Mouse (Mus musculus) neural tube, embryonic 13.5 days (tissue): ENCODE data around the gene Gm5431. TPM values are rescaled to one million over a fixed set of nuclear protein-coding genes. Genes with fewer than 3 reads are reported as not detected.
"Not testable (repeated sequence)": the region's sequence is repeated elsewhere in the genome, so short reads cannot be mapped to it uniquely, and the experiment has no call there.

Experiments used
- ATAC-seq: fragments of 200-750 bp; cut with Nextera tagmentation; 2 replicates; pipeline ENCODE4 v1.8.0; 2017; ENCODE audit warnings: low read depth, mild to moderate bottlenecking, moderate TSS enrichment, moderate library complexity
- H3K27ac ChIP-seq: fragments of 300-500 bp; sonication (generic); replicated peaks from 2 replicates; pipeline ENCODE4 v1.5.1; 2015; ENCODE audit warnings: moderate library complexity, mild to moderate bottlenecking, inconsistent platforms
- H3K27me3 ChIP-seq: fragments of 300-500 bp; sonication (generic); 2 replicates; pipeline ENCODE4 v1.6.1; 2015; ENCODE audit warnings: mild to moderate bottlenecking, inconsistent platforms
- H3K36me3 ChIP-seq: fragments of 300-500 bp; sonication (generic); 2 replicates; pipeline ENCODE4 v1.6.1; 2015; ENCODE audit warnings: mild to moderate bottlenecking, inconsistent platforms
- H3K4me1 ChIP-seq: fragments of 300-500 bp; sonication (generic); replicated peaks from 2 replicates; pipeline ENCODE4 v1.6.1; 2015; ENCODE audit warnings: inconsistent platforms
- H3K4me2 ChIP-seq: fragments of 300-500 bp; sonication (generic); 2 replicates; pipeline ENCODE4 v1.6.1; 2015; ENCODE audit warnings: inconsistent platforms, mild to moderate bottlenecking, moderate library complexity
- H3K4me3 ChIP-seq: fragments of 300-500 bp; sonication (generic); 2 replicates; pipeline ENCODE4 v1.5.1; 2015; ENCODE audit warnings: mild to moderate bottlenecking, inconsistent platforms
- H3K9ac ChIP-seq: fragments of 300-500 bp; sonication (generic); 2 replicates; pipeline ENCODE4 v1.6.1; 2015; ENCODE audit warnings: moderate library complexity, mild to moderate bottlenecking, inconsistent platforms
- H3K9me3 ChIP-seq: fragments of 300-500 bp; sonication (generic); 2 replicates; pipeline ENCODE4 v1.6.1; 2016; ENCODE audit warnings: inconsistent platforms
- WGBS: fragments of 180-500 bp; shearing (Covaris S2); methylation state at CpG from one replicate; pipeline ENCODE4 v1.1.7; 2015; 5-methylcytosine and 5-hydroxymethylcytosine counted together
- polyA plus RNA-seq: library from polyadenylated mRNA; unstranded; fragments of >200 nt; fragmentation: Nextera tagmentation; extraction: Ambion mirVana; gene quantifications from 2 replicates; pipeline ENCODE4 v1.2.1, GENCODE M21; 2015

Gene Gm5431
- polyA plus RNA-seq, 1 experiment from 2014 or later = 0.18 TPM

DNA sequence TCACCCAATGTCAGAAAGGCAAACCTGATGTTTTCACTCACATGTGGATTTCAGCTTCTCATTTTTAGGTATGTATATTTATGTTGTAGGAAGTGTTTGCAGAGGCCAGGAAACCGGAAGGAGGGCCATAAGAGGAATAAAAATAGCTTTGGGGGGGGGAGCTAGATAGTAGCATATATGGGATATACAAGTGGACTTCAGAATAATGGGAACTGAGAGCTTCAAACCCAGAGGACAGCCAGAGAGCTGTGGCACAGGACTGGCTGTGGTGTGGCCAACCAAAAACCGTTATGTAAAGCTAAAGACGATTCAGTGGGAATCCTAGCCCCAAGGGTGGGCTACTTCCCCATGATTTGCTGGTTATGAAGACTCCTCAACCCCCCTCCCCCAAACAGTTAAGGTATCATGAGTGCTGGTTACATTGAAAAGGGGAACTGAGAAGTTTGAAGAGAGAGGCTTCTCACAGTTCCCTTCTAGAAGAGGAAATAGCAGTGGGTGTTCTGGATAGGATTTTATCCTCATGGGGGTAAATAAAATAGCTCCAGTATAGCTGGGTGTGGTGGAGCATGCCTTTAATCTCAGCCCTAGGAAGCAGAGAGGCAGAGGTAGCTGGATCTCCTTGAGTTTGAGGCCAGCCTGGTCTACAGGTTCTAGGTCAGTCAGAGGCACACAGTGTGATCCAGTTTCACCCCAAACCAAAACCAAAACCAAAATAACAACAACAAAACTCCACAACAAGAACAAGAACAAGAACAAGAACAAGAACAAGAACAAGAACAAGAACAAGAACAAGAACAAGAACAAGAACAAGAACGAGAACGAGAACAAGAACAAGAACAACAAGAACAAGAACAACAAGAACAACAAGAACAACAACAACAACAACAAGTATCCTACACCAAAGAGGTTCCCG, 1.1 kb downstream of the Gm5431 start:
- ATAC-seq, H3K9ac ChIP-seq, H3K9me3 ChIP-seq, H3K36me3 ChIP-seq, H3K27ac ChIP-seq, H3K4me3 ChIP-seq, H3K4me2 ChIP-seq, H3K27me3 ChIP-seq, H3K4me1 ChIP-seq: not testable (repeated sequence)
- 78% methylated on average over 6 of the region's 6 CpGs for WGBS

DNA sequence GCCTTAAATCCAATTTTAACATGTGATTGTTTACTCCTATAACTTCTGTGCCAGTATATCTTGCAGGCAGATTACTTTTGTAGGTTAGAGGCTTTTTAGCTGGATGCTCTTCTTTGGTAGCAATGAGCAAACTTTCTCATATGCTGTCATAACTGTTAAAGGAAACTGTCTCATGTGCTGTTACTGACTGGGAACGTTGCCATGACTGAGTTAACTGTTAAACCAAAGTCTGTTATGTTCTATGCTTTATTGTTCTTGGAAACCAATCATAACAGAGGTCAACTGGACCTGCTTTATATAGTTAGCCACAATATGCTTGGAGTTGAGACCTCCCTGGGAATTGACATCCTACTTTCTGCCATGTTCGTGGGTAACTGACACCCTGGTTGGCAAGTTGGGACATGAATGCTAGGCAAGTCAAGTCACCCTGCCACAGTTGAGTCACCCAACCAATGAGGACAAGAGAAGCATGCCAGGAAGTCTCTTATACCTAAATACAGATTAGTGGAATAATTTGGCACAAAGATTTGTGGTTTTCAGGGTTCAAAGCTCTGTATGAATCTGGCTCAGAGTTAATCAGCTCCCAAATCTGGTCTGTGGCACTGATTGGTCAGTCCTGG, 3.1 kb downstream of the Gm5431 start:
- H3K27ac ChIP-seq = no peak overlapping the region
- H3K4me2 ChIP-seq = no peak overlapping the region
- no peaks in the 10 kb centered on the region for H3K4me1 ChIP-seq
- no peaks in the 10 kb centered on the region for H3K36me3 ChIP-seq
- no peak overlapping the region for H3K9ac ChIP-seq
- 74% methylated on average over 2 of the region's 2 CpGs for WGBS
- H3K9me3 ChIP-seq = no peaks in the 10 kb centered on the region
- no peak for ATAC-seq
- no peak overlapping the region for H3K4me3 ChIP-seq
- H3K27me3 ChIP-seq = no peaks in the 10 kb centered on the region

DNA sequence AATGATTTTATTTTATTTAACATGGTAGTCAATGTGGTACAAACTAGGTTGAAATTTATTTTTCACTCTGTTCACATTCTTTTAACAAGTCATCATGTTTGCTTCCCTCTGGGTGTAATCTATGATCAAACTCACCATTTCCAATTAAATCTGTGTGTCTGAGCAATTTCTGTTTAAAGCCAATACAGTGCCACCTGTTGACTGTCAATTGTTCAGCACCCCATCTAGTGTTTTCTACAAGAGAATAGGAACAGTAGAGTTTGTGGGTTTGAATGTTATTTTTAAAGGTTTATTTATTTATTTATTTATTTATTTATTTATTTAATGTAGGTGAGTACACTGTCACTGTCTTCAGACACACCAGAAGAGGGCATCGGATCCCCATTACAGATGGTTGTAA, 25.3 kb downstream of the Gm5431 start:
- H3K4me2 ChIP-seq = no peak overlapping the region
- H3K27me3 ChIP-seq = peaks cover 18% of the 10 kb centered on the region
- no peaks in the 10 kb centered on the region for H3K36me3 ChIP-seq
- no peak overlapping the region for H3K9ac ChIP-seq
- H3K4me3 ChIP-seq = no peak overlapping the region
- peaks cover 6% of the 10 kb centered on the region for H3K4me1 ChIP-seq
- H3K9me3 ChIP-seq = no peaks in the 10 kb centered on the region
- ATAC-seq = no peak
- no peak overlapping the region for H3K27ac ChIP-seq
- WGBS = 93% methylated on average over 1 of the region's 1 CpGs

DNA sequence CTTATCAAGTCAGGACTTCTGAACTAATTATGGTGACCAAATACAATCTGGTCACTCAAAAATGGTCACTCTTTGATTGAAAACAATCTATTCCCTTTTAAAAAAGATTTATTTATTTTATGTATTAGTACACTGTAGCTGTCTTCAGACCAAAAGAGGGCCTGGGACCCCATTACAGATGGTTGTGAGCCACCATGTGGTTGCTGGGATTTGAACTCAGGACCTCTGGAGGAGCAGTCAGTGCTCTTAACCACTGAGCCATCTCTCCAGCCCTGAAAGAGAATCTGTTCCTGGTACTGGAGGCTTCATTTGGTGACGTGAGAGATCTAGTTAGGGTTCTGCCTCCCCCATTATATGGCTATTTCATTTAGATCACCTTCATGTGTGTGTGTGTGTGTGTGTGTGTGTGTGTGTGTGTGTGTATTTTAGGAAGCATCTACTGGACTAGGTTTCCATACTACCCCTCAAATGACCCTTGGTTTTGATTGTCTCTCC, 26.6 kb downstream of the Gm5431 start:
- Histone ChIP-seq H3K27me3 (peaks cover 21% of the 10 kb centered on the region), H3K4me1 (peaks cover 16% of the 10 kb centered on the region)
- H3K4me2 ChIP-seq, H3K27ac ChIP-seq, H3K4me3 ChIP-seq, H3K9ac ChIP-seq, ATAC-seq, H3K9me3 ChIP-seq, H3K36me3 ChIP-seq: not testable (repeated sequence)
- 56% methylated on average over 1 of the region's 1 CpGs for WGBS

DNA sequence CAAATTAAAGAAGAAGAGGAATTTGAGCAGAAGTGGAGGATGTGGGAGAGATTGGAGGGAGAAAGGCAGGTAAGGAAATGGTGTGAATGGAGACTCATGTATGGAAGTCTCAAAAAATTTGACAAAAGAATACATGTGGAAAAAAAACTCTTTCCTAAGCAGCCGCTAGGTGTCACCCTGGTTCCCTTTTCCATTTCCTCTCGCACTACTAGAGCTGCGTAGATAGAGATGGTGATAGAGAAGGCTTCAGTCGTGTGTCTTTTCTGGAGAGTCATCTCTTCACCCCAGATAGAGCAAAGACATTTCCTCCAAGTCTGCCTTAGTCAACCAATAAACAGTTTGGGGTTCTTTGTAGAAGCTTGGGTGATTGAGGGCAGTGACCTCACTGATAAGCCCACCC, 27.5 kb downstream of the Gm5431 start:
- Histone ChIP-seq H3K9me3 (no peaks in the 10 kb centered on the region), H3K9ac (no peak overlapping the region), H3K27me3 (peaks cover 21% of the 10 kb centered on the region), H3K27ac (no peak overlapping the region), H3K4me2 (no peak overlapping the region), H3K4me1 (peaks cover 16% of the 10 kb centered on the region), H3K4me3 (no peak overlapping the region), H3K36me3 (no peaks in the 10 kb centered on the region)
- WGBS = 3% methylated on average over 4 of the region's 4 CpGs
- ATAC-seq = peak; percentile 51; the same call in 1 of the 2 replicates

DNA sequence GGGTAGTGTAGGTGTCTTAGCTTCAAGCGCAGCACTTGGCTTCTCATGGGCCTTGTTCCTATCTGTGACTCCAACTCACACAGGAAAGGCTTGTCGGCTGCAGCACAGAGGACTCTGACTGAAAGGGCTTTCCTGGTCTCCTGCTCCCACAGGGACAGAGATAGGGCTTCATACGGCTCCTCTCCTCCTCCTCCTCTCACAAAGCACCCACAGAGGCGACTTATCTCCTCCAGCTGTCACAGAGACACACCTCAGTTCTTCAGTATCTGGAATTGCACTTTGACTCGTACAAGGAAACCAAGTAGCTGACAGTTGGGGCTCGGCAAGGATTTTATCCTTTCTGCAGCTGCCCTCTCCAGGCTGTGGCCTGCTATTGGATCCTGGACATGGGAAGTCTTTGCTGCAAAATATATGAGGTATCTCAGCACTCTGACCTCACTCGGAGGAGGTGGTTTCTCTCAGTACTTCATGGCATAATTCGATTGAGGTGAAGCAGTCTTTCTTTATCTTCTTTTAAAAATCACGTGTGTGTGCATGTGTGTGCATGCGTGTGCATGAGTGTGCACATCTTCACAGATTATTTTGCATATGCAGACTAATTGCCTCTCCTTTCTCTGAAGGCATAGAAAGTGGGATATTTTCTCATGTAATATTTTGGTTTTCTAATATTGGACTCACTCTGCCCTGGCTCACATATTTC, 28.3 kb downstream of the Gm5431 start:
- H3K27ac ChIP-seq = no peak overlapping the region
- no peak overlapping the region for H3K4me2 ChIP-seq
- H3K9ac ChIP-seq = no peak overlapping the region
- peaks cover 21% of the 10 kb centered on the region for H3K27me3 ChIP-seq
- peaks cover 16% of the 10 kb centered on the region for H3K4me1 ChIP-seq
- H3K4me3 ChIP-seq = no peak overlapping the region
- no peak for ATAC-seq
- H3K9me3 ChIP-seq = no peaks in the 10 kb centered on the region
- H3K36me3 ChIP-seq = no peaks in the 10 kb centered on the region
- WGBS = 77% methylated on average over 10 of the region's 10 CpGs

DNA sequence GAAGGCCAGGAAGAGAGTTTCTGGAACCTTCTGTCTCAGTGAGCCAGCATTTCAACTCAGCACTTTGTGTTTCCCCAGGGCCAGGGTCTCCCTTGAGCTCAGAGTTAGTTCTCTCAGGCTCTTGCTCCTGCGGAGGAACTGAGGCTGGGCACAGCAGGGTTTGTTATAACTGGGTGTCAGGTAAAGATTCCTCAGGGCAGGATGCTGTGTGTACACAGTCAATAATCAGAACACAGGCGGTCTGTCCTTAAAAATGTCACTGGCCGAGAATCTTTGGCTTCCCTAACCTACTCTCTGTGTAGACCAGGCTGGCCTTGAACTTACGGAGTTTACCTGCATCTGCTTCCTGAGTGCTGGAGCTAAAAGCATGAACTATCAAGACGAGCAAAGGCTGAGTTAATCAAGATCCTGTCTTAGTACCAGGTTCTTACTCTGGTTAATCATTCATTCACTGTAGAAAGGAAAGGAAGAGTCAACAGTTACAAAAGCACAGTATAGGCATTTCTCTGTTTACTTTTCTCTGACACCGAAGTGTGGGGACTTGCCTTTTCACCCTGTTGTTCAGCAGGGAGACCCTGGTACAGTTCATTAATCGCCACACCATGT, 29.2 kb downstream of the Gm5431 start:
- no peak overlapping the region for H3K4me2 ChIP-seq
- WGBS = 83% methylated on average over 7 of the region's 7 CpGs
- H3K9ac ChIP-seq = no peak overlapping the region
- peaks cover 21% of the 10 kb centered on the region for H3K27me3 ChIP-seq
- no peaks in the 10 kb centered on the region for H3K9me3 ChIP-seq
- no peak overlapping the region for H3K4me3 ChIP-seq
- ATAC-seq = no peak
- no peak overlapping the region for H3K27ac ChIP-seq
- no peaks in the 10 kb centered on the region for H3K36me3 ChIP-seq
- peaks cover 16% of the 10 kb centered on the region for H3K4me1 ChIP-seq

DNA sequence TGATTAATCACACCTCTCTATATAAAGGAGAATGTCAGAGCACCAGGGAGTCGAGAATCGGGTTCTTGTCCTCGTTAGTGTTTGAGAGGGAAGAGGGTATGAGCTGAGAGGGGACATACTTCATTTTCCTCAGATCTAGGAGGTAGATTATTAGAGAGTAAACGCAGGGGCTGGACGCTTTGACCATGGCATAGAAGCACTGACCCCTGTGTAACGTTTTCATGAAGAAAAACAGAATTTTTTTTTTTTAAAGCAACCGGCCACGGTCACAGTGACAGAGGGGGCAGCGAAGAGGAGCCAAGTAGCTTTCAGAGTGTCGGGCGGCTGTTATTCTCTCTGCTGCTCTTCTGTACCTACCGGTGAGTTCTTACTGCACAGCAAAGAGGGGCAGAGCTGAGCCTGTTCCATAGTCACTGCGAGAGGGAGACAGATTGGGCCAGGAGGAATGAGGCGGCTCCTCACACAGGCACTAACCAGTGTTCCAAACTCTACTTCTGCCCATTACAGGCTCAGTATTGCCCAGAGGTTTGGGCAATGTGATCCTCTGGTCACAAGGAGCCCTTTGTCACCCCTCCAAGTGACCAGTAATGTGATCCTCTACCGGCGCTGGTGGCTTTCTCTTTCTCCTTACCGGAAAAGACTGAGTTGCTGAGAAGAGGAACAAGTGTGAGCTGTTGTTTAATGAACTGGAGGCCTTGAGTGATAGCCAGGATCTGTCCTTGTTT, 30.0 kb downstream of the Gm5431 start:
- H3K4me1 ChIP-seq = peaks cover 16% of the 10 kb centered on the region
- H3K4me3 ChIP-seq = peak overlapping the region; percentile 44
- no peak overlapping the region; the same call in 1 of the 2 replicates for H3K27ac ChIP-seq
- H3K9ac ChIP-seq = peak overlapping the region; percentile 68
- no peak for ATAC-seq
- no peaks in the 10 kb centered on the region for H3K36me3 ChIP-seq
- H3K27me3 ChIP-seq = peaks cover 21% of the 10 kb centered on the region
- WGBS = 8% methylated on average over 17 of the region's 17 CpGs
- peak overlapping the region; percentile 74 for H3K4me2 ChIP-seq
- H3K9me3 ChIP-seq = no peaks in the 10 kb centered on the region

DNA sequence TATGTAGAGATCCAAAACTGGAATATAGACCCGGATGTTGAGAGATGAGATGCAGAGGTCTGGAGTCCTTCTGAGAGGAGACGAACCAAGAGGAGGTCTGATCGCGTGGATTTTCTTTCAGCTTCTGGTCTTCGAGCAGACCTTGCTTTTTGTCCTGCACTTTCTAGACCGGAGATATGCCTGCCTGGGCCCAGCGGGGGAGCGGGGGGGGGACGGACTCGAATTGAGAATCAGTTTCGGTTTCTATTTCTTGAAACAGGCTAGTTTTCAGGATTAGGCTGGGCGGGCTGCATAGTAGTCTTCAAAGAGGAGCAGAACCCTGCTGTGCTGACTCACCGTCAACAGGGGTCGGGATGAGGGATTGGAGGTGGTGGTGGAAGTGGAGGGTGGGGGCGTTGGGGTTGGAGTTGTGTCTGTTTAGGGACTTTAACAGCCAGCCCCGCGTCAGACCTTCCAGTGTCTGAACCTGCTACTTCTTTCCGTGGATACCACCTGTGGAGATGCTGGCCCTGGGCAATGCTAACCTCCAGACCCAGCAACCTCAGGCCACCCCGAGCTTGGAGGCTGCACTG, 30.7 kb downstream of the Gm5431 start, which contains the start of gene Irgm1:
Irgm1 (minus strand) TSS at position 483 of the 572 bp plus-strand sequence.
- WGBS = 3% methylated on average over 19 of the region's 19 CpGs
- H3K4me1 ChIP-seq = peaks cover 16% of the 10 kb centered on the region
- H3K9me3 ChIP-seq = no peaks in the 10 kb centered on the region
- peak within 1 kb of the TSS; percentile 68 for H3K9ac ChIP-seq
- no peaks in the 10 kb centered on the region for H3K36me3 ChIP-seq
- H3K27ac ChIP-seq = no peak within 1 kb of the TSS; the same call in 1 of the 2 replicates
- peak within 1 kb of the TSS; percentile 44 for H3K4me3 ChIP-seq
- H3K27me3 ChIP-seq = peaks cover 21% of the 10 kb centered on the region
- peak within 1 kb of the TSS; percentile 74 for H3K4me2 ChIP-seq
- ATAC-seq = peak; percentile 44; the same call in 1 of the 2 replicates

DNA sequence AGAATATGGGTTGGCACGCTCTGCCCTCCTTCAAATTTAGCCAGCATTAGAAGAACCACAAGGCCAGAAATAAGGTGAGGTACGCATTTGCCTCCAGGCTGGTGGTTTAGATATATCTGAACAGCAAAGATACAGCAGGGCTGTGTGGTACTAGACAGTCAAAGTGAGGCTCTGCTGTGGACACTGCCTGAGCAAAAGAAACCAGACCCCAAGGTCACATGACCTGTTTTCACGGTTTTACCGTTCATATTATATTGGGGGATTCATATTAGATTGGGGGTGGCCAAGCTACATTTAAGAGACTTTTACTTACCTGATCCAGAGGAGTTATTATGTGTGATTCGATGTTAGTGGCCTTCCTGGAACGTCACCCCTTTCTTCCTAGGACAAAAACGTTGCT, 31.2 kb downstream of the Gm5431 start:
- Histone ChIP-seq H3K36me3 (no peaks in the 10 kb centered on the region), H3K27me3 (peaks cover 21% of the 10 kb centered on the region), H3K9ac (peak overlapping the region; percentile 68), H3K4me2 (peak overlapping the region; percentile 74), H3K27ac (no peak overlapping the region; the same call in 1 of the 2 replicates), H3K4me1 (peaks cover 16% of the 10 kb centered on the region), H3K4me3 (peak overlapping the region; percentile 44), H3K9me3 (no peaks in the 10 kb centered on the region)
- no peak for ATAC-seq
- 37% methylated on average over 7 of the region's 7 CpGs for WGBS
